Mouse (Mus musculus) right cerebral cortex, adult 2 months (tissue): ENCODE results near the gene Lrrc74b.
"Not testable (repeated sequence)": the region's sequence is repeated elsewhere in the genome, so short reads cannot be mapped to it uniquely, and the experiment has no call there.

Source experiments
- DNase-seq, 2 experiments: peaks; one replicate each; pipeline ENCODE4 v3.0.0; 2021 to 2022; ENCODE audit warnings: low spot score in 2 of 2

Lrrc74b gene

DNA sequence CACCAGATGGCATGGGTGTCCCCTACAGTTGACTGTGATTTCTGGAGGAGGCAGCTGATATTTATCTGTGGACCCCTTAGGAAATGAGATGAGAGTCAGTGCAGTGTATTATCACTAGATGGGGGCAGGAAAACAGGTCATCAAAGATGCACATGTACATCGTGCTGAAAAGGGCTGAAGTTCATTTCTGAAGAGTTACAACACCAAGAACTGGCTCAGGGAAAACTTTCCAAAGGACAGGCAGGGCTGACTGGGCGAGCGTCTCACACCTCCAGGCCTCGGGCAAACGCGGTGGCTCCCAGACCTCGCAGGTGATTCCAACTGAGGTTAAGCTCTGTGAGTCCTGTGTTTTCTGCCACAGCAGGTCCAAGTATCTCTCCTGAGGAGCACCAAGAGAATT is 8.2 kb downstream of the Lrrc74b start:
- DNase-seq = no peak

DNA sequence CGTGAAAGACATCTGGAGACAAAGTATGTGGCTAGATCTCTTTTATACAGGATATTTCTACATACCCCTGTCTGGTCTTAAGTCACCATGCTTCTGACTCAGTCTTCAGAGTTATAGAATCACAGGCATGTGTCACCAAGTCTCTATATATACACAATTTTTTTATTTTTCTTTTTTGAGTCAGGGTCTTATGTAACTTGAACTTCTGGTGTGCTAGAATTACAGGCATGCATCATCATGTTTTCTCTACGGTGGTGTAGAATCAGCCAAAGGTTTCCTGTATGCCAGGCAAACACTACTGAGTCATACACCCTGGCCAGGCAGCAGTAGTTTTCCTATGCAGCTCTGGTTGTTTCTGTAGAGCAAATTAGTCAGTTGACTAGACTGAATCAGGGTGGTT is 18.4 kb downstream of the Lrrc74b start:
- no peak for DNase-seq

DNA sequence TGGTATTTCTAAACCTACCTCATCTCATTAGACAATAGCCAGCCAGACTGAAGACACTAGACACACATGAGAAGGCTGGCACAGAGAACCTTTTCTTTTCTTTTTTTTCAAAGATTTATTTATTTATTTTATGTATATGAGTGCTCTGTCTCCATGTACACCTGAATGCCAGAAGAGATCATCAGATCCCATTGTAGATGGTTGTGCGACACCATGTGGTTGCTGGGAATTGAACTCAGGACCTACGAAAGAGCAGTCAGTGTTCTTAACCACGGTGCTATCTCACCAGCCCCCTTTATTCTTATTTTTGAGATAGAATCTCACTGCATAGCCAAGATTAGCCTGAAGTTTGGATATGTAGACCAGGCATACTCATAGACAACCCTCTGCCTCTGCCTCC is 24.5 kb downstream of the Lrrc74b start:
- no peak for DNase-seq

DNA sequence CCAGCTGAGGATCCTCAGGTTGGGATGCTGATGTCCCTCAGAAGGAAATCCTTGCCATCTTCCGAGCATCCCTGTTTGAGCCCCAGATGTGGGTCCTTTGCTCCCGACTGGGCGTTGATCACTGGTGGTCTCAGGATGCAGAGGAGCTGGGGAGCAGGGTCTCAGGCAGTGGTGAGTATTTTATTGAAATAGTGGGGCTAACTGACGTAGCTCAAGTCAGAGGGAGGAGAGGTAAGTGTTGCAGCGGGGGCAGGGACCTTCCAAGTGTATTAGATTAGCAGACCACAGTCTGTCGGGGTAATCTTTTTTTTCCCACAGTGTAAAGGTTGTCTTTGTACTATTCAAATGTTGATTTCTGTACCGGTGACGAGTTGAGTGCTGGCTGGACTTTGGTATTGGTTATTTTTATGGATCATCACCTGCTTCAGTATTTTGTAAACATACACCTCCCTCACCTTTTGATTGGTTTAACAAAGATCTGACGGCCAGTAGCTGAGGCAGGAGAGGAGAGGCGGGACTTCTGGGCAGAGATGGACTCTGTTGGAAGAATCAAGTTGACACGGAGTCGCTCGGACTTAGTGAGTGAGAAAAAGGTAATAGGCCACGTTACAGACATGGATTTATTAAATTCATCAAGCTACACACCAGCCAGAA is 28.2 kb downstream of the Lrrc74b start:
- no peak for DNase-seq

DNA sequence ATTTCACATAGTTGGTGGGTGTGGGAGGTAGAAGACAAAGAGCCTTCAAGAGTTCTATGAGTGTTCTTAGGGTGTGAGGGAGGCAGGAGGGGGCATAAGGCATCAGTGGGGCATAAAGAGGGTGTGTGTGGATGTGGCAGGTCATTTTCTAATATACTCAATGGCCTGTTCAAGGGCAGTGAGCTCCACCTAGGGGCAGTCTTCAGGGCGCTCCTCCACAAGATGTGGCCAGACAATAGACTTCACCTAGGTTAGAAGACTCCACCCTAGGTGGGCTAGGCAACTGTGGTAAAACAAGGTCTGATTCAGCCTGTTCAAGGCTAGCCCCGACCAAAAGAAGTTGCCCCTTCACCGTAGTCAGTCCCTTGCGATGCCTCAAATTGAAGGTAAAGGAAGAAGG is 28.8 kb downstream of the Lrrc74b start:
- no peak for DNase-seq

DNA sequence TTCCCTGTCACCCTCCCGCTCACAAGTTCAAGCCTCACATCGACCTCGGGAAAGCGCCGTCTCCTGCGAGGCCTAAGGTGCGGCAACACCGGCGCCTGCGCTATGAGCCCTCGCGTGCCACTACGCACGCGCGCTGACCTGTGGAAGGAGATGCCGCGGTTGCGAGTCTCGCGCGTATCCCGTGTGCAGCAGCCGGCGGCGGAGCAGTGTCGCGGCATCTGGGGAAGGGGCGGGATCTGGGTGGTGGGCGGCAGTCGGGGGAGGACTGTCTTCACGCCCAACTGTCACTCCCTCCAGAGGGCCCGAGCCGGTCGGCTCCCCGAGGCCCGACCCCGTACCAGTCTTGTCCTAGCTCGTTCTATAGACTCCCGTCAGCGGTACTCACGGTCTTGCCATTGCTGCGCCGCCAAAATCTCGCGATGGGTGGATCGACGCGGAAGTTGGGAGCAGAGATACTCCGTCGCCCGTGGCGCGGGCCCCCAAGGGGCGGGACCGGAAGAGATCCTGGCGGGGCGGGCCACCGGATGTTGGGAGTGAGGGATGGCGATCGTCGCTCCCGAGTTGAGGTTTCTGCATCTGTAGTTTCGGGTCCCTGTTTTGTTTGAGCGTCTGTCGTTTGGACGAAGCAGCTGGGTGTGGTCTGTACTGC is 30.3 kb downstream of the Lrrc74b start, which contains the start of gene Thap7:
Thap7 (minus strand) TSS at position 497 of the 649 bp plus-strand sequence.
- DNase-seq = peak; percentile 96

DNA sequence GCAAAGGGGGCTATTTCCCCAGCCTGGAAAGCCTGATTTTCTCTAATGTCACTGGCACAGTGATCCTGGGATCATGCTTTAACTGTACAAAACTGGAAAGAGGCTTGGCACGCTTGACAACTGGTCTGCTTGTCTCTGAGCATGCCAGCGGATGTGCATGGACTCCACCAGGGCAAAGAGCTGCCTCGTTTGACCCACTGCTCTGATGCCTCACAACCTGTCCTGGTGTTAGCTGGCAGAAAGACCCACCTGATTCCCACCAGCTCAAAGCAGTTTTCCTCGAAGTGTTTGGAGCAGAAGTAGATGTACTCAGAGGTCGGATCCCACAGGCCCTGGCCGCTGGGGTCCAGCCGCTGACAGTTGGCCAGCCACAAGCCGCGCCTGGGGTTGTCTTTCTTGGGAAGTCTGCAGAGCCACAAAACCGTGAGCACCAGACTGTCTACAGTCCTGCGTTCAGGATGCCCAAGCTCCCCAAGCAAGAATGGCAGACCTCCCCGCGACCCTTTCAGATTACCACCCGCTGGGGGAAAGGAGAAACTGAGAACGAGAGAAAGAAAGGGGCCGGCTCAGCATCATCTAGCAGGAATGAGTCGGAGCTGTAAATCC is 31.0 kb downstream of the Lrrc74b start:
- DNase-seq = no peak

DNA sequence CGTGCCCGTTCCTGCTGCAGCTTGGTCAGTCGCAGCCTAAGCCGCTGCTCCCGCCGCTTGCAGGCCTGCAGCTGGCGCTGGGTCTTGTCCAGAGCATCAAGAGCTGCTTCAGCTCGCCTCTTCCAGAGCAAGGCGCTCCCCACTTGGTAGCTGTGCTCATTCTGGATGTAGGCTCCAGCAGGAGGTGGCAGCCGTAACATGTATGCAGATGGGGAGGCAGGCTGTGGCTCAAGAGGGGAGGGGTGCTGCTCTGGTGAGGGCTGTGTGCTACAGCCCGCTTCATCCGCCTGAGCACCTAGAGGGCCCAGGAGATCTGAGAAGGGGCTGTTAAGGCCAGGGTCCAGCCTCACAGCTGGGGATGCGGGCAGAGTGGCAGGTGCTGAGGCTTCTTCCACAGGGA is 32.8 kb downstream of the Lrrc74b start:
- DNase-seq = no peak

DNA sequence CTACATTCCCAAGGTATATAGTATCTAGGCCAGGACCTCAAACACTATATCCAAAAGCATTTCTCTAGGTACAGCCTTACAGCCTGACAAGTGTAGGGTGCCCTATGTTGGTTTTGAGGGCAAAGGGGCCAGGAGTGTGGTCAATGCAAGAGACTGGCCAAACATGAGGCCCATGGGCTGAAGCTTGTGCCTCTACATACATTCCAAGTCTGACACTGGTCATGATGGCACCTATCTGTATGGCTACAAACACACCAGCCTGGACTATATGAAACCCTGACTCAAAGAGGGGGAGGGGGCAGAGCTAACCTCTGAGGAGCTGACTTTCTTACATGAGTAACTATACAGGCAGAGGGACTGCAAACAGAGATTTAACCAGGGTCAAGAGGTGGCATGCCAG is 33.4 kb downstream of the Lrrc74b start:
- no peak for DNase-seq

DNA sequence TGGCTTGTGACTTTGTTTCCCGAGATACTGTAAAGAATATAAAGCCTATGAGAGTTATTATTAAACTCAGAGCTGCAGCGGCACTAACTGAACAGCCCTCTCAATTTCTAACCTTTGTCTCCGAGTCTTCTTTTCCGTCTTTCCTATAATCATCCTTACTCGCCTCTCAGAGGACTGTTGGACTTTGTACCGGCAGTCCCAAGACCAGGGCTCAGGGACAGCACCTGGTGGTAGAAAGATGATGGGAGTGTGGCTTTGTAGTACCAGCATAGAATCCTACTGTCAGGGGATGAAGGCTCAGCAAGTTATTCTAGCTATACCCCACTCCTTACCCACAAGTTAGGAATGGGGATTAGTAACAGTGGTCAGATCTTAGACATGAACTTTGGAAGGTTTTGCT is 34.8 kb downstream of the Lrrc74b start:
- no peak for DNase-seq

DNA sequence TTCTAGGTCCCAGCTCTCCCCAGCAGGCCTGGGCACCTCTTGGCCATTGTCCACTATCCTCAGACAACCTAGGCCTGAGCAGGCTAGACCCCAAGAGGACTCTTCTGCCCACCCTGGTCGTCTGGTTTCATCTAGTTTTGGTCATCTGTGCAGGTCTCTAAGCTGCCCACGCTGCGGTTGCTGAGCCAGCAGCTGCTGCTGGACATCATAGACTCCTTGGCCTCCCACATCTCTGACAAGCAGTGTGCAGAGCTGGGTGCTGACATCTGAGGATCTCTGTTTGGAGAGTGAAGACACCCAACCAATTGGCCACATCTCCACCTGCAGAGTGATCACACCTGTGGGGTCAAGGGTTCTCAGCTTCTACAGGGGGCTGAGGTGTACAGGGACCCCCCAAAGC is 35.5 kb downstream of the Lrrc74b start:
- no peak for DNase-seq

DNA sequence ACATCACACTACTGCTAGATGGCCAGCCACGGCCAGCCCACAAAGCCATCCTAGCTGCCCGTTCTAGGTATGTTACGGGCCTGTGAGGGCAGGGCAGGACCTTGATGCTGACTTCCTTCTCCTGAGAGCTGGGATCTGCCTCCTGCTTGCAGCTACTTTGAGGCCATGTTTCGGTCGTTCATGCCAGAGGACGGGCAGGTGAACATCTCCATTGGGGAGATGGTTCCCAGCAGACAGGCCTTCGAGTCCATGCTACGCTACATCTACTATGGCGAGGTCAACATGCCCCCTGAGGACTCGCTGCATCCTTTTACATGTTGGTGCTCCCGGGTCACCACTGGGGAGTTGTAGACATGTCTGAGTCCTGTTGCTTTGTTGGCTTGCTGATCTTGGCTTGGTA is 36.9 kb downstream of the Lrrc74b start:
- no peak for DNase-seq

DNA sequence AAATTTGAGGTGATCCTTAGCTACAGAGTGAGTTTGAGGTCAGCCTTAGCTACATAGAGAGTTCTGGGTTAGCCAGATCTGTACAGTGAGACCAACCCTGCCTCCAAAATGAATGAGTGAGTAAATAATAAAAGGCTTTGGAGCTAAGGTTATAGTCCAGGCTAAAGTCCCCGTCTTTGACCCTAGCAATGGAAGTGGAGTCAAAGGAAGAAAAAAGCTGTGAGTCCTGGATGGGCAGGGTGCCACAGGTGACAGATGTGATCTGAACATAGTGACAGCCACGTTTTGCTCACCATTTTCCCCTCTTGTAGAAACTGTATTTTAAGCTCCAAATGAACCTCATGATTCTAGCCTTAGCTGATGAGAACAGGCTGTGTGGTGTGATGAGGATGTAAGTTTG is 42.1 kb downstream of the Lrrc74b start:
- no peak for DNase-seq

DNA sequence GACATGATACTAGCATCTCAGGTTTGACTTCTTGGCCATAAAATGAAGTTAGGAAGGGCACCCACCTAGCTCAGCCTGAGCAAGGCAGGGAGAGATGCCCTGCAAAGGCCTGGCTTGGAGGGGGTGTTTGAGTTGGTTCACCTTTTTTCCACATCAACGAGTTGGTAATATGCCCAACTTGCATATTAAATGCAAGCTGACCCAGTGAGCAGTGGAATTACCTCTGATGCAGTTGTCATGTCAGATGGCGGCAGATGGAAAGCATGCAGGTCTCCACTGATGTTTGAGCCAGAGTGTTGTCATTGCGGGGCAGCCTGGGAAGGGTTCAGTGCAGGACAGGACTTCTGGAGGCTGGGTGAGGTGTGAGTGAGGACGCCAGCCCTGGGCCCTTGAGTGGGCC is 49.6 kb downstream of the Lrrc74b start:
- no peak for DNase-seq

DNA sequence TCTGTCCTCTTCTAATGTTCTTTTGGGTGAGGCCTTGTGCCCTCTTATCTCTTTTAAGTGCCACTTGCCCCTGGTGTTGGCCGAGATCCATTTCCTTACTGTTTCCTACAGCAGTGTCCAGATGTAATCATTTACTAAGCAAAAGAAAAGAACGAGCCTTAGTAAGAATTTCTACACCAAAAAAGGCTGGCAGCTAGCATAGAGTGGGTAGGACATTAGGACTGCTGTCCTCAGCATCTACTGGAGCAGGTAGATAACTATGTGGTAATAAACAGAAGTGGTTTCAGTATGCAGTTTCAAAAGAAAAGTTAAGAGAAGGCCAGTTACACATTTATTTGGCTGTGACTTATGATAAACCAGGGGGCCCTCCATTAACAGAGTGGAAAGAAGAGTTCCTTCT is 50.4 kb downstream of the Lrrc74b start:
- no peak for DNase-seq

DNA sequence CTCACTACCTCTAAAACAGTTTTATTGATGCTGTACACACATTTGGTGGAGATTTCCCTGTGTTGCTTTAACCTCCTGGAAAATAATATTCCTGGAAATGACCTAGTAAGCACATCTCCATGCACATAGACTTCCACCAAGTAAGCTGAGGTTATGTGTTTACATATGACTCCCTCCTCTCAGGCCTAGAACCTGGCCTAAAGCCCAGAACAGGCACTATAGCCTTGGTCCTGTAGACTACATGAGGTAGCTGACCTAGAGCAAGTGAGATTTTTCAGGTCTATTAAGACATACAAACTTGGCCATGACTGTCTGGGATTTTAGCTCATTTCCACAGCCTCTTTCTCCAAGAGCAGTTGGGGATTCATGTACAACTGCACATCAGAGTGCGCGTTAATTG is 50.9 kb downstream of the Lrrc74b start:
- DNase-seq = no peak

DNA sequence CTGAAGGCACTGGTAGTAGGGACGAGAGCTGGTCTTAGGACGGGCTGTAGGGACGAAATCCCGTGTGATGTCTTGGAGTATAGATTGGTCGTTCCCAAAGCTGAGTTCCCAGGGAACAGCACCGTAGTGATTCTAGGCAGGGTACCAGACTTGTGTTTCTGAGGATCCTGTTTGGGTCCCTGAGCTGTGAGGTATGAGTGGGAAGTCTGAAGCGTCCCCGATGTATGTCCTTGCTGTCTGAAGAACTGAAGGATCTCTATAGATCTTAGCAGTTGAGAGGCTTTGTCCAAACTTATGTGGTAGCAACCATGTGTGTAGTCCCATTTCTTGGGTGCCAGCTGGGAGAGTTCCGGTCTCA is 51.8 kb downstream of the Lrrc74b start:
- DNase-seq = no peak

DNA sequence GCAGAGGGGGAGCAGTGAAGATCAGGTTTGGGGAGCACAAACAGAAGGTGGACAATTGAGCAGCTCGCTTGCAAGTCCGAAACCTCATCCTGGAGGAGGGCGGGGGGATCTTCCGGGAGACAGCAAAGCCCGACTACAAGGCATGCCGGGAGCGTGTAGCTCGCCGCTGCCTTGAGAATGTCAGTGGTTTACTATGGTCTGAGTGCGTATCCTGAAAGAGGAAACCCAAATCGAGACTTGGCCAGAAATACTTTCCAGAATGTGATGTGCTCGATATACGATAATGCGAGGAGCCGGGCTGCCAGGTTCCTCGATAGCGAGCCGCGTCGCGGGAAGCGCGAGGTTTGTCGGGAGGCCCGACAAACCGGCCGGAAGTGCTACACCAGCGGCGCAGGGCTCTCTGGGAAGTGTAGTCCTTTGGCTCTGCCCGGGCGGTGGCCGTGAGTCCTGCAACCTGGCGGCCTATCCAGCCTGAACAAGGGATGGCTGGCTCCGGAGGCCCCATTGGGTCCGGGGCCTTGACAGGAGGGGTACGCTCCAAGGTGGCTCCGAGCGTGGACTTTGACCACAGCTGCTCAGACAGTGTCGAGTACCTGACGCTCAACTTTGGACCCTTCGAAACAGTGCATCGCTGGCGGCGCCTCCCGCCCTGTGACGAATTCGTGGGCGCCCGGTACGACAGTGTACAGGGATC is 52.4 kb downstream of the Lrrc74b start, which contains the start of gene Lztr1:
Lztr1 (plus strand) TSS at position 143 of the 694 bp plus-strand sequence.
- DNase-seq = peak; percentile 88 to 96

DNA sequence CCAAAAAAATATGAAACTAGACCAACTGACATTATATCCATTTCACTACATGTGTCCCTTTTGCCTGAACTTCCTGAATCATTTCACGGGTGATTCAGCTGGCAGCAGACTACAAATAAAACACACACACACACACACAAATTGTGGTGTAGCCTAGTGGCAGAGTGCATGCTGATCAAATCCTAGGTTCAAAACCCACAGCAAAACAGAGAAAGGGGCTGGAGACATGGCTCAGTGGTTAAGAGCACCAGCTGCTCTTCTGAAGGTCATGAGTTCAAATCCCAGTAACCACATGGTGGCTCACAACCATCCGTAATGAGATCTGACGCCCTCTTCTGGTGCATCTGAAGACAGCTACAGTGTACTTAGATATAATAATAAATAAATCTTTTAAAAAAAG is 53.0 kb downstream of the Lrrc74b start:
- DNase-seq = not testable (repeated sequence)

DNA sequence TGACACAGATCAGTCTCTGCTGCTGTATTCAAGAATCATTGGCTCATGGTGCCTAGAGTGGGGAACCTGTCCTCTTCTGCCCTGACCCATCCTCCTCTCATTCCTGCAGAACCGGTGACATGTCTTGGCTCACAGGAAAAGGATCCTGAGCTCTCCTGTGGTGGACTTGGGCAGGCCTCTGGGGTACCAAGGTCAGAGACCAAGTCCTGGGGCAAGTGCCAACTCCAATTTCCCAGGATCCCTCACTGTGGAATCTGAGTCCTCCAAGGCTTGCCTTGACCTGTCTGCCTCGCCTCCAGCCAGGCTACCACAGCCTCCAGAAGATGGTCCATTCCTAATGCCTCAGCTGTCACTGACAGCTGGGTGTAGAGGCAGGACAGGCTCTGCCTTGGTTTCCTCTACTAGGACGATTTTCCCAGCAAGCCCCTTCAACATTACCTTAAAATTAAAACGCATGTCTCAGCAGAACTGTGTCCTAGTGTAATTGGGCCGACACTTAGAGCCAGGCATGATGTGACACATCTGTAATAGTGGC is 54.0 kb downstream of the Lrrc74b start:
- DNase-seq = no peak

DNA sequence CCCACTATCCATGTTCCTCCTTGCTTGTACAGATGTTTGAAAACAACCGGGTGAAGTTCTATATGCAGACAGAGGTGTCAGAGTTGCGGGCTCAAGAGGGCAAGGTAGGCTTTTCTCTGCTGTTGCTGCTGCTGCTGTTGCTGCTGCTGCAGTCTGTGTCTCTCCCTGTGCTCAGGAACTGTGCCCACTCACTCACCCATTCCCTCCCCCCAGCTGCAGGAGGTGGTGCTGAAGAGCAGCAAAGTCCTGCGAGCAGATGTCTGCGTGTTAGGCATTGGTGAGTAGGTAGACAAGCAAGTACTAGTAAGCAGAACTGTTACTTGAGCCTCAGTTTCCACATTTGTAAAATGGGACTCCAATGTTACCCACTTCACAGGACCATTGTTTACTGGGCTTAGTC is 58.4 kb downstream of the Lrrc74b start:
- no peak for DNase-seq

DNA sequence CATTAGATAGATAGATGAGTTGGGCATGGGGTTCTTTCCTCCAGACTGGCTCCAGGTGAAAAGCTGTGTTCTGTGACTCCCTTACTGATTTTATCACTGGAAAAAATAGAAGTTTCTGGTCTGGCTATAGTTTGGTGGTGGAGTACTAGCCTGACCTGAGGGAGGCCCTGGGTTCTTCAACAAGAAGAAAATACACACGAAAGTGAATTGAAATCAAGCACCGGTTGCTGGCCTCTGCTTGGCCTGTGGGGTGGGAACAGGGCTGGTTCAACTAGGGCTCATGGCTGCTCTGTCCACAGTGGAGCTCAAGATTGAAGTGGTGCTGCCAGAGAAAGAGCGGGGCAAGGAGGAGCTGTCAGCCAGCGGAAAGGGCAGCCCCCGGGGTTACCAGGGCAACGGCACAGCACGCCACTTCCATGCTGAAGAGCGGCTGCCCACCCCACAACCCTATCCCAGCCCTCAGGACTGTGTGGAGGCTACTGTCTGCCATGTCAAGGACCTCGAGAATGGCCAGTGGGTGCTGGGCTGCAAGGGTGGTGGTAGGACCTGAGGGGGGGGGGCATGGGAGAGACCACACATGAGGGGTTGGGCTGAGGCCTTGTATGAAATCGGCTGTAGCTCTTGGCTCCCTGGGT is 61.7 kb downstream of the Lrrc74b start:
- no peak for DNase-seq
